Mouse (Mus musculus) embryonic fibroblast, embryonic 13.5 days (primary cell): ENCODE measurements around the gene Stx12.

ENCODE experiments used
- CTCF ChIP-seq: IDR thresholded peaks from 2 replicates; pipeline ENCODE4 v1.5.1; 2011; ENCODE audit warnings: mild to moderate bottlenecking, control low read depth, low read length, moderate library complexity, borderline replicate concordance; ENCODE audit not compliant: insufficient read depth
- POLR2A ChIP-seq: IDR thresholded peaks from 2 replicates; pipeline ENCODE4 v1.6.1; 2011; ENCODE audit warnings: low read depth, mild to moderate bottlenecking, control low read depth, low read length, moderate library complexity

DNA sequence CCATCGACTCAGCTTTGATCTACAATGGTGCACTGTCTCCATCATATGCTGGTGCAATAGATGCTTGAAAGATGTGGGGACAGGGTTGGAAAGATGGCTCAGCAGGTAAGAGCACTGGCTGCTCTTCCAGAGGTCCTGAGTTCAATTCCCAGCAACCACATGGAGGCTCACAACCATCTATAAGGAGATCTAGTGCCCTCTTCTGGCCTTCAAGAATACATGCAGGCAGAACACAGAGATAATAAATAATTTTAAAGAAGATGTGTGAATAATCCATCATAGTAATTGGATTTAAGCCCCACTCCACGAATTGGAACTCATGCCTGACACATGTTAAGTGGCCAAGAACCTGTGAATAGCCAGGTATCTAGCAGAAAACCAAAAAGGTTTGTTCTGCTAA is 65.9 kb downstream of the Stx12 start:
- TF ChIP-seq POLR2A (no peak), CTCF (no peak)
